Mouse (Mus musculus) thymus, postnatal 25 days (tissue): ENCODE data around the gene Setmar.

Experiments
- DNase-seq: peaks from one replicate; pipeline ENCODE4 v3.0.0; 2022

Setmar gene

GRCm38 (mm10) chr6:108117881-108118280 lies 53.0 kb downstream of the Setmar start:
- DNase-seq = no peak

- DNase-seq = no peak
Observed at GRCm38 (mm10) chr6:108125474-108125873, 60.6 kb downstream of the Setmar start.

GRCm38 (mm10) chr6:108126631-108127030 lies 61.8 kb downstream of the Setmar start:
- no peak for DNase-seq
